Mouse (Mus musculus) c-Kit-negative CD71-positive TER-119-positive erythroid progenitor cells, embryonic 14.5 days (primary cell): ENCODE results near the gene Ttc37.

ENCODE experiments used
- DNase-seq: peaks from one replicate; pipeline ENCODE4 v3.0.0-alpha.2; 2013; ENCODE audit warnings: low read depth, low spot score

Ttc37 gene

GRCm38 (mm10) chr13:76157508-76157907, 59.0 kb downstream of the Ttc37 start:
- no peak for DNase-seq

- DNase-seq: no peak
Measured at GRCm38 (mm10) chr13:76160587-76160986, 62.1 kb downstream of the Ttc37 start.

- no peak for DNase-seq
Measured at GRCm38 (mm10) chr13:76174297-76174696, 75.8 kb downstream of the Ttc37 start.

- no peak for DNase-seq
Measured at GRCm38 (mm10) chr13:76178700-76179099, 80.2 kb downstream of the Ttc37 start.

GRCm38 (mm10) chr13:76187651-76188050, 89.1 kb downstream of the Ttc37 start:
- no peak for DNase-seq

- DNase-seq: no peak
Measured at GRCm38 (mm10) chr13:76189190-76189589, 90.7 kb downstream of the Ttc37 start.

- DNase-seq: no peak
Measured at GRCm38 (mm10) chr13:76190273-76190672, 91.7 kb downstream of the Ttc37 start.

GRCm38 (mm10) chr13:76194937-76195336, 96.4 kb downstream of the Ttc37 start:
- DNase-seq: no peak

- DNase-seq: no peak
Measured at GRCm38 (mm10) chr13:76195431-76196138, 97.1 kb downstream of the Ttc37 start.

GRCm38 (mm10) chr13:76197297-76197848, 98.8 kb downstream of the Ttc37 start:
- no peak for DNase-seq

GRCm38 (mm10) chr13:76199943-76200342, 101.4 kb downstream of the Ttc37 start:
- DNase-seq: no peak

- no peak for DNase-seq
Measured at GRCm38 (mm10) chr13:76214928-76215327, 116.4 kb downstream of the Ttc37 start.

- no peak for DNase-seq
Measured at GRCm38 (mm10) chr13:76215397-76215796, 116.9 kb downstream of the Ttc37 start.
